Mouse (Mus musculus): ENCODE data around the gene Fndc8.

DNA sequence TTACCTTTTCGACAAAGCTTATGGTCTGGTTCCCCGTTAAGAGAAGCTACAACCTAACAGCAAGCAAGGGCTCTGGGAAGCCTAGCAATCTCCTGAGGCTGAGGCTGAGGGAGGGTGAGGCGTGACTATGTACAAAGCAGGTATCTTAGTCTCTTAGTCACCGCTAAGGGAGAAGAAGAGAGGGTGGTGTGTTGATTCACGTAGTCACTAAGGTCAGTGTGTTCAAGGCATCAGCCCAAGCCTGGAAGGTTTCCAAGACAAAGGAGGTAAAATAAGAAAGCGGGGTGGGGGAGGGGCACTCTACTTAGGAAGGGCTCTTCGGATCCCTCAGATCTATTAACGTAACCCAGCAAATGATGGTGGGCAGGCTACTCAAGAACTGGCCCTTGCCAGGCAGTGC is 30.4 kb upstream of the Fndc8 start:
- TF ChIP-seq USF1 (IDR thresholded peaks at IDR 0.05; ENCODE audit: low read depth) (no peak), CTCF (IDR thresholded peaks at IDR 0.05; ENCODE audit: control insufficient read depth, insufficient read depth, insufficient read length) (no peak), FOSL1 (IDR thresholded peaks at IDR 0.05; ENCODE audit: insufficient read depth, low read length, poor library complexity, severe bottlenecking) (no peak), MYOG (IDR thresholded peaks at IDR 0.05; ENCODE audit: control insufficient read depth, extremely low read depth, insufficient read length) (no peak), MAX (IDR thresholded peaks at IDR 0.05) (no peak)

Data from C2C12 (cell line).